Mouse (Mus musculus) embryonic stem cell, embryonic (primary cell): ENCODE data around the gene Gm49384.
"Not testable (repeated sequence)": the region's sequence is repeated elsewhere in the genome, so short reads cannot be mapped to it uniquely, and the experiment has no call there.

Experiments used
- CTCF ChIA-PET, 4 experiments: fragments of 300-600 bp in 2 of 4; fragments of 350-600 bp in 2 of 4; sonication (Branson Sonifier 250); formaldehyde crosslinking; loops; one replicate each; lab custom pipeline; 2022; ENCODE audit warnings: inconsistent platforms in 2 of 4; lab: Charles Lee
- POLR2A ChIA-PET, 4 experiments: fragments of 300-600 bp in 2 of 4; fragments of 350-600 bp in 2 of 4; sonication (Branson Sonifier 250); formaldehyde crosslinking; loops; one replicate each; lab custom pipeline; 2022; ENCODE audit warnings: antibody characterized with exemption in 4 of 4, inconsistent platforms in 1 of 4; lab: Charles Lee

Gm49384 gene

GRCm38 (mm10) chr12:69163586-69163985 lies 40.5 kb downstream of the Gm49384 start:
- POLR2A ChIA-PET: interaction anchor here in 1 of 4 experiments (0.9 to 1.9 kb wide), 5 partner anchors 8 to 37 kb away, joined by 3 to 13 read pairs (median 6); partner anchors contain the start of genes Gm49383, Mgat2 and Rpl36al
- CTCF ChIA-PET: not testable (repeated sequence)

GRCm38 (mm10) chr12:69160677-69161076 lies 43.4 kb downstream of the Gm49384 start:
- CTCF ChIA-PET: not testable (repeated sequence)
- POLR2A ChIA-PET: interaction anchor here in 3 of 4 experiments (0.6 to 1.7 kb wide), 7 partner anchors 8 to 969 kb away, joined by 3 to 8 read pairs (median 5); partner anchors contain the start of genes Lrr1 (in 1 of the 3) and Mgat2 (in 1 of the 3)

- ChIA-PET POLR2A (interaction anchor here (0.6 to 4.9 kb wide), 59 partner anchors 9 to 1811 kb away, joined by 3 to 96 read pairs (median 5); partner anchors contain the start of genes Gm49383 (in 3 of the 4), Lrr1 (in 3 of the 4), Atp5s (in 2 of the 4) and L2hgdh (in 2 of the 4)), CTCF (interaction anchor here in 2 of 4 experiments (0.8 to 1.8 kb wide), 4 partner anchors 9 to 32 kb away, joined by 3 to 6 read pairs (median 5); partner anchors contain the start of gene Lrr1 (in 1 of the 2))
Observed at GRCm38 (mm10) chr12:69159578-69159940, 44.5 kb downstream of the Gm49384 start.

- ChIA-PET CTCF (interaction anchor here in 2 of 4 experiments (0.8 to 1.8 kb wide), 6 partner anchors 10 to 32 kb away, joined by 3 to 6 read pairs (median 4); partner anchors contain the start of gene Lrr1 (in 1 of the 2)), POLR2A (interaction anchor here (0.6 to 4.9 kb wide), 72 partner anchors 9 to 1857 kb away, joined by 3 to 96 read pairs (median 4); partner anchors contain the start of genes Gm49383 (in 3 of the 4), Lrr1 (in 3 of the 4), Atp5s (in 2 of the 4) and L2hgdh (in 2 of the 4))
Observed at GRCm38 (mm10) chr12:69158765-69159577, 45.1 kb downstream of the Gm49384 start, which contains the start of gene Rps29. Gene Rps29 (minus strand): TSS chr12:69159186.

- POLR2A ChIA-PET: interaction anchor here (0.6 to 4.9 kb wide), 69 partner anchors 8 to 1857 kb away, joined by 3 to 96 read pairs (median 4); partner anchors contain the start of genes Gm49383 (in 3 of the 4), Lrr1 (in 3 of the 4), Atp5s (in 2 of the 4) and L2hgdh (in 2 of the 4)
- CTCF ChIA-PET: interaction anchor here in 2 of 4 experiments (0.8 to 1.8 kb wide), 5 partner anchors 10 to 31 kb away, joined by 3 to 6 read pairs (median 4); partner anchors contain the start of gene Lrr1 (in 1 of the 2)
Observed at GRCm38 (mm10) chr12:69158366-69158764, 45.7 kb downstream of the Gm49384 start.

GRCm38 (mm10) chr12:69157107-69157506 lies 47.0 kb downstream of the Gm49384 start:
- ChIA-PET CTCF (no interaction called here), POLR2A (interaction anchor here (0.7 to 4.9 kb wide), 33 partner anchors 8 to 101 kb away, joined by 3 to 96 read pairs (median 7); partner anchors contain the start of genes Lrr1 (in 2 of the 4), Mgat2 (in 2 of the 4), Rpl36al (in 2 of the 4) and Dnaaf2 (in 1 of the 4))

GRCm38 (mm10) chr12:69156436-69156835 lies 47.6 kb downstream of the Gm49384 start:
- ChIA-PET CTCF (no interaction called here), POLR2A (interaction anchor here (0.6 to 4.9 kb wide), 30 partner anchors 8 to 127 kb away, joined by 3 to 96 read pairs (median 6); partner anchors contain the start of genes Lrr1 (in 3 of the 4), Dnaaf2 (in 1 of the 4), Gm49383 (in 1 of the 4) and Mgat2 (in 1 of the 4))

GRCm38 (mm10) chr12:69155923-69156322 lies 48.1 kb downstream of the Gm49384 start:
- CTCF ChIA-PET: no interaction called here
- POLR2A ChIA-PET: interaction anchor here (0.6 to 4.9 kb wide), 25 partner anchors 8 to 126 kb away, joined by 3 to 96 read pairs (median 6); partner anchors contain the start of genes Lrr1 (in 3 of the 4), Mgat2 (in 1 of the 4) and Rpl36al (in 1 of the 4)

- CTCF ChIA-PET: interaction anchor here in 1 of 4 experiments (0.6 kb wide), 1 partner anchor 23 kb away, joined by 4 read pairs; no protein-coding TSS in a partner anchor
- POLR2A ChIA-PET: interaction anchor here in 3 of 4 experiments (1.2 to 4.1 kb wide), 5 partner anchors 6 to 9 kb away, joined by 3 to 24 read pairs (median 9); partner anchors contain the start of gene Rps29 (in 3 of the 3)
Observed at GRCm38 (mm10) chr12:69150049-69150448, 54.0 kb downstream of the Gm49384 start.

- POLR2A ChIA-PET: interaction anchor here in 3 of 4 experiments (0.8 to 4.1 kb wide), 3 partner anchors 9 to 11 kb away, joined by 3 to 24 read pairs (median 22); partner anchors contain the start of gene Rps29 (in 1 of the 3)
- CTCF ChIA-PET: interaction anchor here in 1 of 4 experiments (0.6 kb wide), 1 partner anchor 155 kb away, joined by 3 read pairs; no protein-coding TSS in a partner anchor
Observed at GRCm38 (mm10) chr12:69147166-69147735, 56.8 kb downstream of the Gm49384 start.

GRCm38 (mm10) chr12:69143460-69143859 lies 60.6 kb downstream of the Gm49384 start:
- CTCF ChIA-PET: interaction anchor here in 2 of 4 experiments (0.8 to 1.5 kb wide), 2 partner anchors 11 to 16 kb away, joined by 3 read pairs; no protein-coding TSS in a partner anchor
- POLR2A ChIA-PET: interaction anchor here in 2 of 4 experiments (1.2 to 4.0 kb wide), 3 partner anchors 13 to 15 kb away, joined by 3 to 23 read pairs (median 4); partner anchors contain the start of gene Rps29 (in 2 of the 2)

- ChIA-PET CTCF (no interaction called here), POLR2A (interaction anchor here in 2 of 4 experiments (0.6 to 4.0 kb wide), 3 partner anchors 8 to 17 kb away, joined by 3 to 23 read pairs (median 3); no protein-coding TSS in a partner anchor)
Observed at GRCm38 (mm10) chr12:69139841-69140240, 64.2 kb downstream of the Gm49384 start.
